Mouse (Mus musculus): ENCODE results near the gene Col6a3. TPM values are rescaled to one million over a fixed set of nuclear protein-coding genes. Genes with fewer than 3 reads are reported as not detected.

Col6a3 gene
- polyA plus RNA-seq (2012; rRNA removed) = 18.2 and 26.4 TPM in 2 replicates

DNA sequence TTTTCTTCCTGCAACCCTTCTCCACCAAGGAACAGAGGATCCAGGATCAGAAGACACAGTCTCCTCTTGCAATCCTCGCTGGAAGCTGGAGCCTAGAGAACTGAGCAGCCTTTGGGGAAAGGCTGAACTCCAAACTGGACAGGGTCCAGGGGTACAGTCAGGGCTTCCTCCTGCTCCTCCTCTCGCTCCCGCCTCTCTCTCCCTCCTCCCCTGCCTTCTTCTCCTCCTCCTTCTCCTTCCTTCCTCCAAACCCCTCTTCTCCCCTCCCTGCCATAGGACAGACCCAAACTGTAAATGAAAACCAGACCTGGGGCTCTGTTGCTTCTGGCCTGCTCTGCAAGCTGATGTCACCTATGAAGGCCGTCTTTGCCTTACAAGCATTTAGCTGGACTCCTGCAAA is at the start of gene Col6a3:
Gene Col6a3 (minus strand): TSS at position 136 of the 400 bp plus-strand sequence.
- no peak for DNase-seq (ENCODE audit: low read depth, low spot score)
- WGBS = 41% methylated on average over 4 of the region's 4 CpGs

DNA sequence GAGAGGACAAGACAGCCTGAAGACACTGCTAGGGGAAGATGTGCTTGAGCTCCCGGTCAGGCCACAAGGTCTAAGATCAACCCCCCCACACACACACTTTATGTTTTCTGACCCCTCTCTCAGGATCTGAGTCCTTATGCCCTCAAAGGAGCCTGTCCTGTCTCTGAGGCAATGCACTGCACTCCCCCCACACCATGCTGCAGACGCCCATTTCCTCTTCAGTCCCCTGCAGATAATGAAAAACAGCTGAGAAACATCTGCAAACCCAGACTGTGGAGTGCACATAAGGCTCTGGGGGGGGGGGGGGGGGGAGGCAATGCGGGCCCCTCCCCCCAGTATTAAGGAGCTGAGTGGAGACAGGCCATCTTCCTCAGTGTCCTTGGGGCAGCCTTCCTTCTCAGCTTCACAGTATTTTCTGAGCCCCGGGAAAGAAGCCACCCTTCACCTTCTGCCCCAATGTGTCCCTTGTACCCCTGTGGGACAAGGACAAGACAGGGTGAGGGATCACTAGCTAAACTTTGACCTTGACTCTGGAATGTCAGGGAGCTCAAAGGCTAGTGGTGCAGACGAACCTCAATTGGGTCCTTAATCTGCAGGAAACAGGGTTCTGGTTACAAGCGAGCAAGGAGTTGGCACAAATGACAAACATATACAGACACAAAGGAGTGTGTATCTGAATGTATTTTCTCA is 42.1 kb upstream of the Col6a3 start:
- no peak for DNase-seq (ENCODE audit: low read depth, low spot score)
- WGBS = 69% methylated on average over 6 of the region's 6 CpGs

DNA sequence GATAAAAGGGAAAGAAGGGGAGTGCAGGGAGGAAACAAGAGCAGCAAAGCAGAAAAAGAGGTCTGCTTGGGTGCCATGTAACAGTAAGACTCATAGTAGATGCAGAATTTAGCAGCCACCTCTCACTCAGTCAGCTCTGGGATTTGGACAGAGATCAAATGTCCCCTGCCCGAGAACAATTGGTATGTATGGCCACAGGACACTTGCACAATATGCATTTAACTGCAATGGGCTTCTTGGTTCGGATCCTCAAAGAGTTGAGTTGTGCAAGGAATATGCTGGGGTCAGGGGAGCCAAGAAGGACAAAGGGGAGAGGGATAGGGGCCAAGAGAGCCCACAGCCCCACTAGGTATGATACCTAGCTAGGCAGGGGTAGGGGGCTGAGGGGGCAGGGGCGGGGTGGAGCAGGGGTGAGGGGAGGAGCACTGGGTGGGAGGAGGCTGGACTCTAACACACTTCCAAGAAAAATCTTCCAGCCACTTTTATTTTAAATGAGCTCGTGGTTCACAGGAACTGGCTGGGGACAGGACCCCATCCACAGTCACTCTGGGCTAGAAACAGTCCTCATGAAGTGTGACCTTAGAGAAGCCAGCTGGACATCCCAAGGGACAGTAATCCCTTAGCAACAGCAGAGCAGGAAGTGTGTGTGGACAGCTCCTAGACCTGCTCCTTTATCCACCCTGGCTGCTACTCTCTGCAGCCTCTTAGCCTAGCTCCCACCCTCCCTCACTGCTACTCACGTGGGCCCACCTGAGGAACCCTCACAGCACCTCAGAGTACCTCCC is 32.9 kb upstream of the Col6a3 start:
- 50% methylated on average over 5 of the region's 5 CpGs for WGBS
- DNase-seq (ENCODE audit: low read depth, low spot score) = no peak

DNA sequence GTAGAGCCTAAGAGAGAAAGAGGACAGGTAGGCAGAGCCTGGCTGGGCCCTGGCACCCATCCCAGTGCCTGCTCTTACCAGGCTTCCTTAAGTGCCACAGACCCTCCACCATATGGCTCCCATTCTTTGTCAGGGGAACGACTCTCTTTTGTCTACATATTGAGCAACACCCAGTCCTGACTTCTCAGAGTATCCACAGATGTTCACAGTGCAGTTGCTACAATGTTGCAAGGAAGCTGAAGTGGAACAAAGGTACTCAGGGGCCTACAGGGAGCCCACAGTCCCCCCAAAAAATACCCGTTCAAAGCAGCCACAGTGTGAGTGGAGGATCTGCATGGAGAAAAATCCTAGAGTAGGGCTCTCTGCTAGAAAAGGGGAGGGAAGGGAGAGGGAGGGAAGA is 32.2 kb upstream of the Col6a3 start:
- no peak for DNase-seq (ENCODE audit: low read depth, low spot score)
- WGBS = 39% methylated on average over 2 of the region's 2 CpGs

DNA sequence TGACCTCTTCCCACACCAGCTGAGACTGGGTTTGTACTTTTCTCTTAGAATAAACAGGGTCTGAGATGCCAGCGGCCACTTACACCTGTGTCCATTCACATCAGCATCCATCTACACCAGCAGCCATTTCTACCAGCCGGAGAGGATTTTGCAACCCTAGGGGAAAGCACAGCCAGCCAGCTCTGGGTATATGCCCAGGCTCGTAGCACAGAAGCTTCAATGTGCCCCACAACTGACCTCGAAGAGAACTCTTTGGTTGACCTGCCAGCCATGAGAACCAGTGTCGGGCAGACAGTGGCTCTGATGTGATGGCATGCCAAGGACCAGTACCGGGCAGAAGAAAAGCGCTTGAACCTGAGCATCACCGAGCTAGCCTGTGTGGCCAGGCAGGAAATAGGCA is 31.6 kb upstream of the Col6a3 start:
- 83% methylated on average over 8 of the region's 8 CpGs for WGBS
- DNase-seq (ENCODE audit: low read depth, low spot score) = no peak

DNA sequence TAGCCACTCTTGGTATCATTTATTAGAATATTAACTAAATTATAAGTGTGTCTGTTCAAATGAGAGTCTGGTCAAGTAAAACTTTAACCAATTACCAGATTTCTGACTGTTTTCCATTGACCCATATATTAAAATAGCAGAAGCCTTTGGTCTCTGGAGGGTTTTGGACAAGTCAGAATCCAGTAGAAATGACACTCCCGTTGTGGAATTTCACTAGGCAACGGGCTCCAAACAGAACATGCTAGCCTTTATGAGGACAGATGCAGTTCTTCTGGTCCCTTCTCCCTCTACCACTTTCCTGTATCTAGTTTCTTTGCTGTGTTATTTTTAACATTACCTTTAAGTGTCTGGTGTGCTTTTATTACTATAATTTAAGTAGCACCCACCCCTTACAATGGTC is 26.8 kb upstream of the Col6a3 start:
- WGBS = 54% methylated on average over 2 of the region's 2 CpGs
- no peak for DNase-seq (ENCODE audit: low read depth, low spot score)

DNA sequence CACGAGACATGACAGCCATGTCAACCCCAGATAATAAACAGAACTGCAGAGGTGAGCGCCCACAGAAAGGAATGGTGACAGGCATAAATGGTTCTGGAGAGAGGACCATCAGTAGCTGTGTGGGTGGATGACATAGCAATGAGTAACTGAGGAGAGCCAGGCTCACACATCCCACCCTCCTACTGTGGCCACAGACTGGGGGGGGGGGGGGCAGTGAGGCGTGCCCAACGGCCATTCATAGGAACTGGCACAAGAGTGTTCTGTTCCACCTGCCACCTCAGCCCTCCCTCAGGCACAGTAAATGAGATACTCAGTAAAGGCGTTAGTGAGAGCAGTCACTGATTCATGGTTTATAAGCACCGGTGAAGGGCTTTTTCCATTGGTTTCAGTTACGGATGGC is 23.0 kb upstream of the Col6a3 start:
- 73% methylated on average over 7 of the region's 7 CpGs for WGBS
- DNase-seq (ENCODE audit: low read depth, low spot score) = no peak

DNA sequence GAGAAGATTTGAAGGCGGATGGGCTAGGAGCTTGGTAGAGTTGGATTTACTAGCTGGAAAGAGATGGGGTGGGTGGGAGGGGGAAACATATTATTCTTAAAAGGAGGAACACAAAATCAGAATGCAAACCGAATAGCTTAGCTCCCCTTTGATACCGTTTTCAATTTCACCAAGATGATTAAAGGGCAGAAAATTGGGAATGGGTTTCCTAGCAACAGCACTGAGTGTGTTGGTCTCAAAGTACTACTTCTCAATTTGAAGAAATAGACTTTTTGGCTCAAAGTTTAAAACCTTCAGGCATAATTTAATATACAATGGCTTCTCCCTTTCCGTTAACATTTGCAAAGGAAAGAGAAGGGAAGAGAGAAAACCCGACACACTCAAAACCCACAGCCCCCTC is 12.1 kb upstream of the Col6a3 start:
- DNase-seq (ENCODE audit: low read depth, low spot score) = no peak
- WGBS = 79% methylated on average over 5 of the region's 5 CpGs

DNA sequence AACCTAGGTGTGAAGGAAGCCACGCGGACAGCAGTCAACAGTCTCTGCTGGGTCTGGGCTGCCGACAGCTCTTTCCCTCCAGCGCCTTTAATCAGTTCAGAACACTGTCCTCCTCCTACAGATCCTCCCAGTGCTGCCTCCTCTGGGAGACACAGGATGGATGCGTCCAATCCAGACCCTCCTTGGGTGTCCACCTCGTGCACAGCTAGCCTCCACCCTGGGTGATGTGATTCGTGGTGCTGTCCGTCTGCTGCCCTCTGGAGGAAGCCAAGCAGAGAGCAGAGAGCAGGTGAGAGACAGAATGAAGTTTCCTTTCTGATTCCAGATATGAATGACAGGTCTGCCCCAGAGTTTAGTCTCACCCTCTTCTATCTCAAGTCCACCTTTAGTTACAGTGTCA is 6.1 kb upstream of the Col6a3 start:
- DNase-seq (ENCODE audit: low read depth, low spot score) = no peak
- 32% methylated on average over 8 of the region's 8 CpGs for WGBS

DNA sequence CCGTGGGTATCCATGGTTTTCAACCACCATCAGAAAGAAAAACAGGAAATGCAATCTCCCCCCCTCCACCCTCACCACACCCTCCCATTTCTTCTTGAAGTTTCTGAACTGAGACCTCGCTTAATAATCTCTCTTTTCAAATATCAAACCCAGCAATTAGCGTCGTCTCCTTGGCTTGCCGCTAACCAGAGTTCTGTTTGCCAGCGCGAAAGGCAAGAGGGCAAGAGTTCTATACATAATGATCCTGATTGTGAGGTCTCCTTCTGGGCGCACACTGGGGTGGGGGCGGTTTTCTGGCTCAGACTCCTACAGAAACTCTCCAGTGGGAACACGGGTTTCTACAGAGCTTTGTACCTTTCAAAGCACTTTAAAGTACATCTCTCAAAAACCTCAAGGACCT is 1.4 kb upstream of the Col6a3 start:
- DNase-seq (ENCODE audit: low read depth, low spot score) = no peak
- 65% methylated on average over 10 of the region's 10 CpGs for WGBS

DNA sequence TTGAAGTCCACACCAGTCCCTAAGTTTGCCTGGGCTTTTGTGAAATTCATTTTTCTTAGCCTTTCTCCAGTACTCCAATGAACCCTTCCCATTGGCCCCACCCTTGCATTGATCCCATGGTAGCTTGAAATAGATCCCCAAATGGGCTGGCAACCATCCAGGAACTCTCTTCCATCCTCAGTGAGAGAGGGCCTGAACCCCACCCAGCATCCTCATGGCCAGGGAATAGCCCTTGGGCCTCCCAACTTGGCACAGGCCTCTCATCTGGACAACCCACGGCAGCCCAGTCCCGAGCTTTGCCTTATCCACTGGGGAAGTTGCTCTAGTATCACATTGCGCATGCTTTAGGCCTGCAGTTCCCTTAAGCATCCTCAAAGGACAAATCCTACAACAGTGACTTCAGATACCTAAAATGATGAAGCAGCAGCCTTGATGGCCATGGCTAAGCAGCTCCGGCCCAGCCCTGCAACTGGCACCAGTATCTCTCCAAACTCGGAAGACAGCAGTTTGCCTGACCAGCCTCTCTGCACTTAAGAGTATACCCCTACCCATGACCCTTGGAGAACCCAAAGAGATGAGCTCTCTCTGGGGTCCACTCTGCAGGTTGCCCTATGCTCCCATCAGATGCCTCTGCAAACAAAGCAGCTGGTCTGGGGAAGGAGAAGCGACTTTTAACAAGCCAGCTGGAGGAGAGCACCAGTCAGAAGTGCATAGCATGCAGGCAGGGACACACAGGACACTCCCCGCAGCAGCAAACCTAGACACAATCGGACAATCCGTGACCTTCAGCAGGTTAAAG is 783 bp downstream of the Col6a3 start:
- no peak for DNase-seq (ENCODE audit: low read depth, low spot score)
- 53% methylated on average over 9 of the region's 9 CpGs for WGBS

DNA sequence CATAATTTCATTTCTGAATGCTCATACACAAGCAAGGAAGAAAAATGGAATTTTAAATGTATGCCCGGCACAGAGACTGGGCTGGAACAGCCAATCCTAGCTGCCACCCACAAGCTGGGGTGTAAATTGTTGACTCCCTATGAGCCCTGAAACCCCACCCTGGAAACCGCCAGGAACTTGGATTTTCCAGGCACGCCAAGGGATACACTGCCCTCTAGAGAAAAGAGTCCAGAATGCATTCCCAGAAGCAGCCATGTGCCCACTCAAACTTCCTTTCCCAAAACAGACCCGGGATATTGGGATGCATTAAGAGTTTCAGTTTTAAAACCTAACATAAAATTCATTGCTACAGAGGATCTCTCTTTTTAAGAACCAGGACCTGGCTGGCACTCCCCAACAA is 3.5 kb downstream of the Col6a3 start:
- no peak for DNase-seq (ENCODE audit: low read depth, low spot score)
- WGBS = 6% methylated on average over 4 of the region's 4 CpGs

DNA sequence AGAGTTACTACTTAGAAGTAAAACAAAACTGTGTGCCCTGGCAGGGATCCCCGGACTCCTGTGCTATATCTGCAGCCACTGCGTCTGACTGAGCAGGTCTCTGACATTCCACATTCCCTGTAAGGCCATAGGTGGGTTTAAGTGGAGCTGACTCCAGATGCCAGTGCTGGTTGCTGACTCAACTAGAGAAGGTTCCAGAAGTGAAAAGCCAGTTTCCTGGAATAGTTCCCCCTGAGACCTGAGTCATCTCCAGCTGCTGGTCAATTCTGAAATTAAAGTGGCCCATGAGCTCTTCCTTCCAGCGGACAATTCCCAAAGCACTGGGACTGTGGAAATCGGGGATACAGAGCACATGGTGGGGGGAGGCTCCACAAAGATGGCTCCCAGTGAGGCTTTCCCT is 5.1 kb downstream of the Col6a3 start:
- WGBS = 60% methylated on average over 4 of the region's 4 CpGs
- no peak for DNase-seq (ENCODE audit: low read depth, low spot score)

DNA sequence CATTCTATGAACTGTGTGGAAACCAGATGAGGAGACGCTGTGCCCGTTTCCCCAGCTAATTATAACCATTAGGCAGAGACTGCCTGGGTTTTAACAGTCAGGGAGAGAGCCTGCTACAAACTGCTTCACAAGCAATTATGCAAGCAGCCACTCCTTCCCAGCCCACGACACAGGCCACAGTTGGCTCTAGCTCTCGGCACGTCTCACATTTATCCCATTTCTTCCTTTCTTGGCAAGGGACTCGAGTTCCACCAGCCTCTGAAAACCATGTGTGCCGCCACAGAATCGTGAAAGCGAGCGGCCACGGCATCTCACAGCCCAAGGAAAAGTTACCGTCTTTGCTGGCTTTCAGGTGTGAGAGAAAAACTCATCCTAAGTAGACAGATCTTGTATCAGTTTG is 5.5 kb downstream of the Col6a3 start:
- 54% methylated on average over 12 of the region's 12 CpGs for WGBS
- DNase-seq (ENCODE audit: low read depth, low spot score) = no peak

DNA sequence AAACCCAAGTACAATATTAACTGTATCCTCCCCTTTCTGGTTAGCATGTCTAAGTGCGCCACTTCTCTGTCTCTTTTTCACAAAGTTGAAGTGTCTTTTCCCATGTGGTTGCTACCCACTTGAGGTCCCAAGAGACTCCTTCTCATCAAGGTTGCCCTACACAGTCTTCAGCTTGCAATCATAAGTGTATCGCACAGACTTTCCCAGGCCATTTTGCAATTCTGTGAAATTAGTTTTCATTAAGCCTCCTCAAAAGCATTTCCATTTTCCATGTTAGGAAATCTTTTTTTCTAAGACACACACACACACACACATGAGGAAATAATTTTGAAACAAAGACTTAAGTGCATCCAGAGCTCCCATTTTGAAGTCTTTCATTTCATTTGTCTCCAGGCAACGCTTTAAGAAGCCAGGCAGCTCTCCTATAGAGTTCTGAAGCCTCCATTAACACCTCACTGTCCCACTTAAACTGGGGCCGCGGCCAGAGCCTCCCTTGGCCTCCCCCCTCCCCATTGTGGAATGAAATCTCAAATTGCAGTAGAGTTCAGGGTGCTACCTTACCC is 7.5 kb downstream of the Col6a3 start:
- WGBS = 53% methylated on average over 5 of the region's 5 CpGs
- DNase-seq (ENCODE audit: low read depth, low spot score) = no peak

DNA sequence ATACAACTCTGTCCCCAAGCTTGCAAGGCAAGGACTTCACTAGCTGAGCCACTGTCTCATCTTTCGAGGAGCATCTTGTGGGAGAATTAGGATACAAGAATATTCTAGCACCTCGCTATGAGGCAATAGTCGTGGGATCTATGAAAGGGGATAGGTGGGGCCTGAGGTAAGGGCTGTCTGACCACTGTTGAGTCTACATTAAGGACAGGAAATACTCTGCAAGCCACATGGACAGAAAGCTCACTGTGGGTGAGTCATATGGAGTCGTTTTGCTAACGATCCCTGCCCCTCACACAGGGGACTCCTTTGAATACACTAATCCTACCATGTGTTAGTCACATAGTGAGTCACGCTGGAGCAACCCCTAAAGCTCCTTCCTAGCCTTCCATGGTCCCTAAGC is 9.1 kb downstream of the Col6a3 start:
- 48% methylated on average over 6 of the region's 6 CpGs for WGBS
- no peak for DNase-seq (ENCODE audit: low read depth, low spot score)

DNA sequence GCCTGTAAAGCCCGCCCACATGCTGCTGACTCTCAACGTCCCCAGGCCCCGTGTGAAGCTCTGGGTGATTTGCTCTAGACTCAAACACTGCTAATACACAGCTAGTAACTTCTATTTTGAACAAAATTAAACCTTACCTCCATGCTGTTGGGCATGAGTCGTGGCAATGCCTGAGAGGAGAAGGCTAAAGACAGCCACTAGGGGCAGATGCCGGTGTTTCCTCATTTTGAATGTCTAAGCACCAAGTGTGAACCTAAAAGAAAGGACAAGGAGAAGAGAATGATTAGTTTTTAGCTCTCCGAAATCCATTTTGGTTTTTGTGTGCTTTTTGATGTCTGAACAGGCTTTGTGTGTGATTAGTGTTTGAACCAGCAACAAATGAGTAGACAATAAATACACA is 13.8 kb downstream of the Col6a3 start:
- 49% methylated on average over 6 of the region's 6 CpGs for WGBS
- DNase-seq (ENCODE audit: low read depth, low spot score) = no peak

DNA sequence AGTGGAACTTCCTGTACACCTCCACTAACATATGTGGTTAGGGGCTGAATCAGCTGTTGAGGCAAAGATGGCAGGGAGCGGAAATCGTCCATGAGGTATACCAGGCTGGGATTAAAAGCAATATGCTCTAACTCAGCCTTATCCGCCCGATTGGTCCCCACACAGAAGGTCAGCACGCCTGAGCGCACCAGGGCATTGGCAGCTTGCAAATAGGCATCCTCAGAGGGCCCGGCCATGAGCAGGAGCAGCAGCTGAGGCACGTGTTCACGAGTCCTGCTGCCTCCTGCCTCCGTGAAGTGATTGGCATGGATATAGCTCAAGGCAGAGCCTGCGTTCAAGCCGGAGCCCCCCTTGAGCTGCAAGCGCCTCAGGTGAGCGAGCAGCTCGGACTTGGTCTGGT is 30.5 kb downstream of the Col6a3 start:
- DNase-seq (ENCODE audit: low read depth, low spot score) = no peak
- 81% methylated on average over 15 of the region's 15 CpGs for WGBS

DNA sequence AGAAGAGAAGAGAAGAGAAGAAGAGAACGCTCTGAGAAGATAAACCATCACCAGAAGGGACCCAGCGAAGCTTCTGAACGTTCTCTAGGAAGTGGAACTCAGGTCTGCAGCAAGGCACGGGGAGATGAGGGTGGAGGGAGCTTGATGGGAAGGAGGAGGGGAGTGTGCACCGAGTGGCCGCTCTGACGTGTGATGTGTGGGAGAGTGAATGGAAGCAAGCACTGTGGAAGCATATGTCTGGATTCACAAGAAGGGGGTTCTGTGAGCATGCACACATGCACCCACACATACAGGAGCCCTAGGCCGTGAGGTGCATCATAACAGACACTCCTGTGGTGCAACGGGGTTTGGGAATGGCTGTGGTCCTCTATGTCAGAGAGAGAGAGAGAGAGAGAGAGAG is 34.8 kb downstream of the Col6a3 start:
- no peak for DNase-seq (ENCODE audit: low read depth, low spot score)
- 65% methylated on average over 9 of the region's 9 CpGs for WGBS

DNA sequence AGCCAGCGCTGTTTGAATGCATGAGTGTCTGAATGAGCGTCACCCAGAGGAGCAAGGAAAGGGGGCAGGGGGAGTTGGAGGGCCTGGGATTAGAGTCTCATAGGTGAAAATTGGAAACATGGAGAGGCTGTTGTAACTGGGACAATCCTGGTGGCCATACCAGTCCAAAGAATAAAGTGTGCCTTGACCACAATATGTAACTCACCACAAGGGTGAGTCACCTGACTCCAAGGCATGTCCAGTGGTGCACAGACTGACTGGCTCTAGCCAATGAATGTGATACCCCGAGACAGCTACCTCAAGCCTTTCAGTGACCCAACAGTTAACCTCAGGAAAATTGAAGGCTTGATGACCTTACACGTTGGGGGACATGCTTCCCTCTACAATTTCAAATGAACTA is 40.7 kb downstream of the Col6a3 start:
- WGBS = 81% methylated on average over 4 of the region's 4 CpGs
- no peak for DNase-seq (ENCODE audit: low read depth, low spot score)
